Mouse (Mus musculus): ENCODE results near the gene Stil. TPM values are rescaled to one million over a fixed set of nuclear protein-coding genes. Genes with fewer than 3 reads are reported as not detected.

Gene Stil
- polyA plus RNA-seq, 1 experiment from 2014 or later = 23.0 TPM

GRCm38 (mm10) chr4:114982619-114983018, 17.3 kb upstream of the Stil start:
- no peak overlapping the region for H3K9ac ChIP-seq (ENCODE audit: low read depth, low read length)
- H3K36me3 ChIP-seq (ENCODE audit: control insufficient read depth, insufficient read depth, low read length) = no peaks in the 10 kb centered on the region
- H3K9me3 ChIP-seq (ENCODE audit: control insufficient read depth, low read length) = no peaks in the 10 kb centered on the region
- H3K4me2 ChIP-seq (replicated peaks; ENCODE audit: low read depth, low read length) = no peak overlapping the region
- H3K27me3 ChIP-seq (ENCODE audit: control insufficient read depth, insufficient read depth, low read length) = no peaks in the 10 kb centered on the region
- no peaks in the 10 kb centered on the region for H3K4me1 ChIP-seq (replicated peaks; ENCODE audit: control insufficient read depth, insufficient read depth, low read length)
- 79% methylated on average over 1 of the region's 1 CpGs for WGBS
- no peak for ATAC-seq (ENCODE audit: low FRiP score)
- H3K27ac ChIP-seq (ENCODE audit: low read depth, low read length) = no peak overlapping the region
- H3K4me3 ChIP-seq (ENCODE audit: low read depth, low read length) = no peak overlapping the region
- no peak for DNase-seq (ENCODE audit: low spot score)

- no peak overlapping the region for H3K27ac ChIP-seq (ENCODE audit: low read depth, low read length)
- no peak for ATAC-seq (ENCODE audit: low FRiP score)
- no peak for DNase-seq (ENCODE audit: low spot score)
- H3K9ac ChIP-seq (ENCODE audit: low read depth, low read length) = no peak overlapping the region
- no peak overlapping the region for H3K4me2 ChIP-seq (replicated peaks; ENCODE audit: low read depth, low read length)
- no peaks in the 10 kb centered on the region for H3K27me3 ChIP-seq (ENCODE audit: control insufficient read depth, insufficient read depth, low read length)
- H3K4me3 ChIP-seq (ENCODE audit: low read depth, low read length) = no peak overlapping the region
- no peaks in the 10 kb centered on the region for H3K4me1 ChIP-seq (replicated peaks; ENCODE audit: control insufficient read depth, insufficient read depth, low read length)
- H3K36me3 ChIP-seq (ENCODE audit: control insufficient read depth, insufficient read depth, low read length) = no peaks in the 10 kb centered on the region
- no peaks in the 10 kb centered on the region for H3K9me3 ChIP-seq (ENCODE audit: control insufficient read depth, low read length)
- 90% methylated on average over 1 of the region's 1 CpGs for WGBS
Observed at GRCm38 (mm10) chr4:114983020-114983419, 16.9 kb upstream of the Stil start.

GRCm38 (mm10) chr4:114986211-114986590, 13.8 kb upstream of the Stil start:
- ATAC-seq (ENCODE audit: low FRiP score) (peak; percentile 69), DNase-seq (ENCODE audit: low spot score) (peak; percentile 52)
- H3K36me3 ChIP-seq (ENCODE audit: control insufficient read depth, insufficient read depth, low read length) = no peaks in the 10 kb centered on the region
- no peaks in the 10 kb centered on the region for H3K4me1 ChIP-seq (replicated peaks; ENCODE audit: control insufficient read depth, insufficient read depth, low read length)
- no peaks in the 10 kb centered on the region for H3K27me3 ChIP-seq (ENCODE audit: control insufficient read depth, insufficient read depth, low read length)
- peak overlapping the region; percentile 93 for H3K9ac ChIP-seq (ENCODE audit: low read depth, low read length)
- H3K4me3 ChIP-seq (ENCODE audit: low read depth, low read length) = peak overlapping the region; percentile 81
- peak overlapping the region; percentile 99 for H3K27ac ChIP-seq (ENCODE audit: low read depth, low read length)
- H3K9me3 ChIP-seq (ENCODE audit: control insufficient read depth, low read length) = no peaks in the 10 kb centered on the region
- H3K4me2 ChIP-seq (replicated peaks; ENCODE audit: low read depth, low read length) = peak overlapping the region; percentile 44
- WGBS = 3% methylated on average over 8 of the region's 8 CpGs

GRCm38 (mm10) chr4:114986591-114987432, 13.1 kb upstream of the Stil start, which contains the start of gene Cmpk1:
Cmpk1 (minus strand) TSS chr4:114987241.
- Histone ChIP-seq H3K9me3 (ENCODE audit: control insufficient read depth, low read length) (no peaks in the 10 kb centered on the region), H3K4me2 (replicated peaks; ENCODE audit: low read depth, low read length) (peak within 1 kb of the TSS; percentile 44), H3K4me3 (ENCODE audit: low read depth, low read length) (peak within 1 kb of the TSS; percentile 81), H3K27me3 (ENCODE audit: control insufficient read depth, insufficient read depth, low read length) (no peaks in the 10 kb centered on the region), H3K9ac (ENCODE audit: low read depth, low read length) (peak within 1 kb of the TSS; percentile 93), H3K27ac (ENCODE audit: low read depth, low read length) (peak within 1 kb of the TSS; percentile 99), H3K36me3 (ENCODE audit: control insufficient read depth, insufficient read depth, low read length) (no peaks in the 10 kb centered on the region), H3K4me1 (replicated peaks; ENCODE audit: control insufficient read depth, insufficient read depth, low read length) (no peaks in the 10 kb centered on the region)
- DNase-seq (ENCODE audit: low spot score) = peak; percentile 92
- WGBS = 0% methylated on average over 82 of the region's 93 CpGs
- ATAC-seq (ENCODE audit: low FRiP score) = peak; percentile 98

- Histone ChIP-seq H3K36me3 (ENCODE audit: control insufficient read depth, insufficient read depth, low read length) (no peaks in the 10 kb centered on the region), H3K9ac (ENCODE audit: low read depth, low read length) (no peak overlapping the region), H3K27ac (ENCODE audit: low read depth, low read length) (no peak overlapping the region), H3K4me2 (replicated peaks; ENCODE audit: low read depth, low read length) (no peak overlapping the region), H3K4me3 (ENCODE audit: low read depth, low read length) (no peak overlapping the region), H3K27me3 (ENCODE audit: control insufficient read depth, insufficient read depth, low read length) (no peaks in the 10 kb centered on the region), H3K9me3 (ENCODE audit: control insufficient read depth, low read length) (no peaks in the 10 kb centered on the region), H3K4me1 (replicated peaks; ENCODE audit: control insufficient read depth, insufficient read depth, low read length) (no peaks in the 10 kb centered on the region)
- DNase-seq (ENCODE audit: low spot score) (no peak), ATAC-seq (ENCODE audit: low FRiP score) (no peak)
- 85% methylated on average over 3 of the region's 3 CpGs for WGBS
Observed at GRCm38 (mm10) chr4:114994218-114994617, 5.7 kb upstream of the Stil start.

- ATAC-seq (ENCODE audit: low FRiP score) (no peak), DNase-seq (ENCODE audit: low spot score) (peak; percentile 46)
- Histone ChIP-seq H3K4me3 (ENCODE audit: low read depth, low read length) (no peak overlapping the region), H3K27ac (ENCODE audit: low read depth, low read length) (no peak overlapping the region), H3K9me3 (ENCODE audit: control insufficient read depth, low read length) (no peaks in the 10 kb centered on the region), H3K4me2 (replicated peaks; ENCODE audit: low read depth, low read length) (no peak overlapping the region), H3K36me3 (ENCODE audit: control insufficient read depth, insufficient read depth, low read length) (no peaks in the 10 kb centered on the region), H3K27me3 (ENCODE audit: control insufficient read depth, insufficient read depth, low read length) (no peaks in the 10 kb centered on the region), H3K9ac (ENCODE audit: low read depth, low read length) (no peak overlapping the region), H3K4me1 (replicated peaks; ENCODE audit: control insufficient read depth, insufficient read depth, low read length) (no peaks in the 10 kb centered on the region; the same call in 1 of the 2 replicates)
- WGBS = 51% methylated on average over 3 of the region's 3 CpGs
Observed at GRCm38 (mm10) chr4:114997051-114997450, 2.9 kb upstream of the Stil start.

- Histone ChIP-seq H3K27me3 (ENCODE audit: control insufficient read depth, insufficient read depth, low read length) (no peaks in the 10 kb centered on the region), H3K4me3 (ENCODE audit: low read depth, low read length) (peak overlapping the region; percentile 58), H3K4me2 (replicated peaks; ENCODE audit: low read depth, low read length) (peak overlapping the region; percentile 64), H3K36me3 (ENCODE audit: control insufficient read depth, insufficient read depth, low read length) (no peaks in the 10 kb centered on the region), H3K9ac (ENCODE audit: low read depth, low read length) (peak overlapping the region; percentile 74), H3K27ac (ENCODE audit: low read depth, low read length) (peak overlapping the region; percentile 91), H3K4me1 (replicated peaks; ENCODE audit: control insufficient read depth, insufficient read depth, low read length) (no peaks in the 10 kb centered on the region; the same call in 1 of the 2 replicates), H3K9me3 (ENCODE audit: control insufficient read depth, low read length) (no peaks in the 10 kb centered on the region)
- peak; percentile 59 for ATAC-seq (ENCODE audit: low FRiP score)
- DNase-seq (ENCODE audit: low spot score) = no peak
- 11% methylated on average over 9 of the region's 9 CpGs for WGBS
Observed at GRCm38 (mm10) chr4:114999445-114999772, 550 bp upstream of the Stil start.

GRCm38 (mm10) chr4:115000429-115000795, 453 bp downstream of the Stil start:
- no peaks in the 10 kb centered on the region; the same call in 1 of the 2 replicates for H3K4me1 ChIP-seq (replicated peaks; ENCODE audit: control insufficient read depth, insufficient read depth, low read length)
- no peaks in the 10 kb centered on the region for H3K36me3 ChIP-seq (ENCODE audit: control insufficient read depth, insufficient read depth, low read length)
- H3K9me3 ChIP-seq (ENCODE audit: control insufficient read depth, low read length) = no peaks in the 10 kb centered on the region
- DNase-seq (ENCODE audit: low spot score) (peak; percentile 36), ATAC-seq (ENCODE audit: low FRiP score) (peak; percentile 28)
- H3K27ac ChIP-seq (ENCODE audit: low read depth, low read length) = no peak overlapping the region
- H3K9ac ChIP-seq (ENCODE audit: low read depth, low read length) = peak overlapping the region; percentile 65
- H3K4me3 ChIP-seq (ENCODE audit: low read depth, low read length) = peak overlapping the region; percentile 58
- WGBS = 2% methylated on average over 8 of the region's 8 CpGs
- H3K4me2 ChIP-seq (replicated peaks; ENCODE audit: low read depth, low read length) = peak overlapping the region; percentile 54
- no peaks in the 10 kb centered on the region for H3K27me3 ChIP-seq (ENCODE audit: control insufficient read depth, insufficient read depth, low read length)

GRCm38 (mm10) chr4:115014276-115014675, 14.3 kb downstream of the Stil start:
- H3K4me1 ChIP-seq (replicated peaks; ENCODE audit: control insufficient read depth, insufficient read depth, low read length) = no peaks in the 10 kb centered on the region
- no peak overlapping the region for H3K27ac ChIP-seq (ENCODE audit: low read depth, low read length)
- H3K27me3 ChIP-seq (ENCODE audit: control insufficient read depth, insufficient read depth, low read length) = no peaks in the 10 kb centered on the region
- H3K36me3 ChIP-seq (ENCODE audit: control insufficient read depth, insufficient read depth, low read length) = 0 out of 2 replicates have a peak, but pooled peaks cover 4% of the 10 kb centered on the region
- H3K9me3 ChIP-seq (ENCODE audit: control insufficient read depth, low read length) = no peaks in the 10 kb centered on the region
- DNase-seq (ENCODE audit: low spot score) (no peak), ATAC-seq (ENCODE audit: low FRiP score) (no peak)
- H3K4me2 ChIP-seq (replicated peaks; ENCODE audit: low read depth, low read length) = no peak overlapping the region
- WGBS = 89% methylated on average over 3 of the region's 3 CpGs
- H3K4me3 ChIP-seq (ENCODE audit: low read depth, low read length) = no peak overlapping the region
- no peak overlapping the region for H3K9ac ChIP-seq (ENCODE audit: low read depth, low read length)
